Mouse (Mus musculus) G1E (cell line): ENCODE data around the gene Fxyd6. TPM values are rescaled to one million over a fixed set of nuclear protein-coding genes. Genes with fewer than 3 reads are reported as not detected.

Experiments used
- ATAC-seq: 2 replicates; pipeline ENCODE4 v1.8.0; 2016; ENCODE audit warnings: mild to moderate bottlenecking; ENCODE audit not compliant: insufficient number of reproducible peaks, poor library complexity, low FRiP score, severe bottlenecking; ENCODE audit errors: extremely low read depth
- DNase-seq: peaks from one replicate; pipeline ENCODE4 v3.0.0; 2012; ENCODE audit warnings: low spot score
- H3K27me3 ChIP-seq: 2 replicates; pipeline ENCODE4 v1.6.1; 2012; ENCODE audit warnings: mild to moderate bottlenecking, low read length, inconsistent platforms; ENCODE audit not compliant: insufficient read depth
- H3K36me3 ChIP-seq: replicated peaks from 2 replicates; pipeline ENCODE3; 2012; ENCODE audit warnings: mild to moderate bottlenecking, inconsistent platforms
- H3K4me1 ChIP-seq: 2 replicates; pipeline ENCODE4 v1.6.1; 2012; ENCODE audit warnings: low read depth, low read length, inconsistent platforms, mixed read lengths; ENCODE audit not compliant: insufficient read depth
- H3K4me3 ChIP-seq: 2 replicates; pipeline ENCODE4 v1.5.1; 2012; ENCODE audit warnings: low read depth, mild to moderate bottlenecking, inconsistent platforms, low read length, moderate library complexity, mixed read lengths
- H3K9me3 ChIP-seq: replicated peaks from 2 replicates; pipeline ENCODE4 v1.6.1; 2012; ENCODE audit warnings: inconsistent platforms
- CTCF ChIP-seq: IDR thresholded peaks from 2 replicates; pipeline ENCODE4 v1.5.1; 2012; ENCODE audit warnings: low read depth, low read length, inconsistent platforms, mixed read lengths
- GATA1 ChIP-seq: IDR thresholded peaks from 2 replicates; pipeline ENCODE4 v1.6.1; 2012; ENCODE audit warnings: borderline replicate concordance, low read length, inconsistent platforms, mixed read lengths
- GATA2 ChIP-seq: IDR thresholded peaks from 2 replicates; pipeline ENCODE4 v1.6.1; 2012; ENCODE audit warnings: low read depth, low read length, inconsistent platforms, borderline replicate concordance
- POLR2AphosphoS5 ChIP-seq: IDR thresholded peaks from 2 replicates; pipeline ENCODE4 v1.6.1; 2012; ENCODE audit warnings: low read depth, low read length, inconsistent platforms; ENCODE audit not compliant: insufficient replicate concordance
- TAL1 ChIP-seq: conservative IDR thresholded peaks from 2 replicates; pipeline ENCODE4 v1.6.1; 2012; ENCODE audit warnings: low read depth, low read length, inconsistent platforms, mixed read lengths
- polyA plus RNA-seq: library from polyadenylated mRNA; stranded (reverse); fragments of >175 nt; gene quantifications from 2 replicates; pipeline ENCODE4 v1.2.3, GENCODE M21; 2012
- total RNA-seq, 2 experiments: library from RNA; stranded (forward) in 1 of 2; stranded (reverse) in 1 of 2; fragments of 200-1000 nt in 1 of 2; fragments of >200 nt in 1 of 2; fragmentation: Nextera tagmentation in 1 of 2; gene quantifications; 2 replicates each; pipeline ENCODE4 v1.2.3; 2014 to 2017

Fxyd6 gene
- total and polyA plus RNA-seq, 3 experiments: 0.16 TPM; not detected in 2

GRCm38 (mm10) chr9:45382336-45382735 lies 12.4 kb downstream of the Fxyd6 start:
- Histone ChIP-seq H3K4me3 (no peak overlapping the region), H3K27me3 (no peaks in the 10 kb centered on the region), H3K4me1 (no peaks in the 10 kb centered on the region), H3K9me3 (no peaks in the 10 kb centered on the region), H3K36me3 (no peaks in the 10 kb centered on the region)
- DNase-seq (no peak), ATAC-seq (no peak)
- TF ChIP-seq CTCF: no peak
- TF ChIP-seq GATA1: no peak
- no peak for TF ChIP-seq TAL1
- no peak for TF ChIP-seq GATA2
- TF ChIP-seq POLR2AphosphoS5: no peak

- ATAC-seq: no peak
- Histone ChIP-seq H3K27me3 (no peaks in the 10 kb centered on the region), H3K4me1 (no peaks in the 10 kb centered on the region), H3K9me3 (no peaks in the 10 kb centered on the region), H3K36me3 (no peaks in the 10 kb centered on the region), H3K4me3 (no peak overlapping the region)
- DNase-seq: no peak
- TF ChIP-seq TAL1: no peak
These were observed 12.8 kb downstream of the Fxyd6 start for GRCm38 (mm10) chr9:45382834-45383233.

- Histone ChIP-seq H3K4me3 (no peak overlapping the region), H3K27me3 (no peaks in the 10 kb centered on the region), H3K4me1 (no peaks in the 10 kb centered on the region), H3K9me3 (no peaks in the 10 kb centered on the region), H3K36me3 (no peaks in the 10 kb centered on the region)
- DNase-seq (no peak), ATAC-seq (no peak)
- TF ChIP-seq GATA2: no peak
- no peak for TF ChIP-seq TAL1
- TF ChIP-seq GATA1: no peak
These were observed 13.9 kb downstream of the Fxyd6 start for GRCm38 (mm10) chr9:45383883-45384282.

- TF ChIP-seq POLR2AphosphoS5: no peak
- no peak for TF ChIP-seq GATA2
- TF ChIP-seq TAL1: no peak
- TF ChIP-seq GATA1: no peak
- TF ChIP-seq CTCF: no peak
- ATAC-seq: no peak
- DNase-seq: no peak
- Histone ChIP-seq H3K4me3 (no peak overlapping the region), H3K9me3 (no peaks in the 10 kb centered on the region), H3K36me3 (no peaks in the 10 kb centered on the region), H3K27me3 (no peaks in the 10 kb centered on the region), H3K4me1 (no peaks in the 10 kb centered on the region)
These were observed 16.7 kb downstream of the Fxyd6 start for GRCm38 (mm10) chr9:45386698-45387097.

GRCm38 (mm10) chr9:45388385-45388994 lies 18.5 kb downstream of the Fxyd6 start:
- Histone ChIP-seq H3K4me3 (no peak overlapping the region), H3K27me3 (no peaks in the 10 kb centered on the region), H3K36me3 (no peaks in the 10 kb centered on the region), H3K4me1 (no peaks in the 10 kb centered on the region), H3K9me3 (no peaks in the 10 kb centered on the region)
- ATAC-seq: no peak
- DNase-seq: peak; percentile 38
- TF ChIP-seq GATA2 (no peak), CTCF (peak; percentile 82), TAL1 (no peak), POLR2AphosphoS5 (no peak), GATA1 (no peak)

GRCm38 (mm10) chr9:45389596-45389995 lies 19.6 kb downstream of the Fxyd6 start:
- Histone ChIP-seq H3K36me3 (no peaks in the 10 kb centered on the region), H3K27me3 (no peaks in the 10 kb centered on the region), H3K4me1 (no peaks in the 10 kb centered on the region), H3K4me3 (no peak overlapping the region), H3K9me3 (no peaks in the 10 kb centered on the region)
- no peak for DNase-seq
- ATAC-seq: no peak
- TF ChIP-seq GATA2 (no peak), CTCF (no peak), GATA1 (no peak), TAL1 (no peak), POLR2AphosphoS5 (no peak)

- no peaks in the 10 kb centered on the region for H3K9me3 ChIP-seq
- no peaks in the 10 kb centered on the region for H3K4me1 ChIP-seq
- no peaks in the 10 kb centered on the region for H3K36me3 ChIP-seq
- H3K4me3 ChIP-seq: no peak overlapping the region
- ATAC-seq (no peak), DNase-seq (no peak)
- TF ChIP-seq GATA1 (no peak), POLR2AphosphoS5 (no peak), TAL1 (no peak), CTCF (no peak), GATA2 (no peak)
- no peaks in the 10 kb centered on the region for H3K27me3 ChIP-seq
These were observed 21.3 kb downstream of the Fxyd6 start for GRCm38 (mm10) chr9:45391299-45391698.
